Mouse (Mus musculus): ENCODE data around the gene Fam151a.
"Not testable (repeated sequence)": the region's sequence is repeated elsewhere in the genome, so short reads cannot be mapped to it uniquely, and the experiment has no call there.

Gene Fam151a

GRCm38 (mm10) chr4:106707957-106708356, 25.7 kb upstream of the Fam151a start:
- H3K36me3 ChIP-seq (ENCODE audit: insufficient read depth, low read length): no peaks in the 10 kb centered on the region
- peaks cover 45% of the 10 kb centered on the region for H3K4me1 ChIP-seq (replicated peaks; ENCODE audit: low read depth, low read length)
- TF ChIP-seq POU5F1 (IDR thresholded peaks at IDR 0.05; ENCODE audit: borderline replicate concordance, low read length) (no peak), CTCF (conservative IDR thresholded peaks at IDR 0.05; ENCODE audit: low read length) (no peak), NANOG (IDR thresholded peaks at IDR 0.05; ENCODE audit: borderline replicate concordance, low read length) (no peak)
- H3K4me3 ChIP-seq (replicated peaks; ENCODE audit: low read length): no peak overlapping the region
- peaks cover 12% of the 10 kb centered on the region for H3K27me3 ChIP-seq (ENCODE audit: insufficient read depth, low read length)
- no peaks in the 10 kb centered on the region for H3K9me3 ChIP-seq (ENCODE audit: low read length)

GRCm38 (mm10) chr4:106708408-106708807, 25.3 kb upstream of the Fam151a start:
- no peaks in the 10 kb centered on the region for H3K36me3 ChIP-seq (ENCODE audit: insufficient read depth, low read length)
- TF ChIP-seq POU5F1 (IDR thresholded peaks at IDR 0.05; ENCODE audit: borderline replicate concordance, low read length) (no peak), NANOG (IDR thresholded peaks at IDR 0.05; ENCODE audit: borderline replicate concordance, low read length) (no peak), CTCF (conservative IDR thresholded peaks at IDR 0.05; ENCODE audit: low read length) (peak; percentile 96)
- peaks cover 9% of the 10 kb centered on the region; the same call in 1 of the 2 replicates for H3K27me3 ChIP-seq (ENCODE audit: insufficient read depth, low read length)

DNA sequence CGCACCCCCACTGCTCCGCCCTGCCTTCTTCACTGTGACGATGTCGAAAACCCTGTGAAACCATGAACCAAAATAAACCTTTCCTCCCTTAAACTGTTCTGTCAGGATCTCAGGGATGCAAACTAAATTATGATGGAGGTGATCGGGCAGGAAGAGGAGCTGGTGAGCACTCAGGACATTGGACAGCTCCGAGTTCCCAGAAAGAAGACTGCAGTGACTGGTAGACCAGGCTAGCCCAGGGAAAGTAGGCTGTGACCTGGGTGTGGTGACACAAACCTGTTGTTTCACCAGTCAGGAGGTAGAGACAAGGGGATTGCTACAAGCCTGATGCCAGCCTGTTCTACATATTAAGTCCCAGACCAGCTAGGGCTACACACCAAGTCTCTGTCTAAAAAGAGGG, 20.1 kb upstream of the Fam151a start:
- no peaks in the 10 kb centered on the region for H3K36me3 ChIP-seq (ENCODE audit: insufficient read depth, low read length)
- no peak overlapping the region for H3K4me3 ChIP-seq (replicated peaks; ENCODE audit: low read length)
- TF ChIP-seq POU5F1 (IDR thresholded peaks at IDR 0.05; ENCODE audit: borderline replicate concordance, low read length) (no peak), NANOG (IDR thresholded peaks at IDR 0.05; ENCODE audit: borderline replicate concordance, low read length) (no peak), CTCF (conservative IDR thresholded peaks at IDR 0.05; ENCODE audit: low read length) (no peak)
- no peaks in the 10 kb centered on the region for H3K9me3 ChIP-seq (ENCODE audit: low read length)
- H3K27me3 ChIP-seq (ENCODE audit: insufficient read depth, low read length): peaks cover 14% of the 10 kb centered on the region; the same call in 1 of the 2 replicates
- peaks cover 15% of the 10 kb centered on the region for H3K4me1 ChIP-seq (replicated peaks; ENCODE audit: low read depth, low read length)

More at GRCm38 (mm10) chr4:106708408-106708807, 25.3 kb upstream of the Fam151a start:
- no peaks in the 10 kb centered on the region for H3K9me3 ChIP-seq (ENCODE audit: low read length)
- no peak overlapping the region for H3K4me3 ChIP-seq (replicated peaks; ENCODE audit: low read length)
- peaks cover 50% of the 10 kb centered on the region for H3K4me1 ChIP-seq (replicated peaks; ENCODE audit: low read depth, low read length)

- TF ChIP-seq POU5F1 (IDR thresholded peaks at IDR 0.05; ENCODE audit: borderline replicate concordance, low read length) (no peak), NANOG (IDR thresholded peaks at IDR 0.05; ENCODE audit: borderline replicate concordance, low read length) (no peak), CTCF (conservative IDR thresholded peaks at IDR 0.05; ENCODE audit: low read length) (no peak)
- H3K4me3 ChIP-seq (replicated peaks; ENCODE audit: low read length): no peak overlapping the region
- H3K4me1 ChIP-seq (replicated peaks; ENCODE audit: low read depth, low read length): no peaks in the 10 kb centered on the region
- H3K9me3 ChIP-seq (ENCODE audit: low read length): no peaks in the 10 kb centered on the region
- peaks cover 23% of the 10 kb centered on the region; the same call in 1 of the 2 replicates for H3K27me3 ChIP-seq (ENCODE audit: insufficient read depth, low read length)
- H3K36me3 ChIP-seq (ENCODE audit: insufficient read depth, low read length): no peaks in the 10 kb centered on the region
Observed at GRCm38 (mm10) chr4:106720631-106721030, 13.1 kb upstream of the Fam151a start.

DNA sequence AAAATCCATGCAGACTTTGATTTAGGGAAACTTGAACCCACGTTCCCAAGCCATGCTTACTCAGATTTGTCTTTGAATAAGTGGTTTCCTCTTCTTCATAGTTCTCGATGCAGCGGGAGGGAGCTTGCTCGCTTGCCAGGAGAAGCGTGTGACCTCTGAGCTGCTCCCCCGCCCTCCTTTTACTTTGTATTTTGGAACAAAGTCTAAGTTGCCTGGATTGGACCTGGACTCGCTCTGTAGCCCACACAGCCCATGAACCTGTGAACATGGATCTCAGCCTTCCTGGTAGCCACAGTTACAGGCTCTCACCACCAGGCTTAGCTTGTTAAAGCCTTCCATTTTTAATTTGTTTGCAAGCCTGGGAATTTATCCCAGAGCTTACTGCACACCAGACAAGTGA, 2.9 kb upstream of the Fam151a start, which contains the start of gene Mroh7:
Gene Mroh7, minus strand, starts transcription at position 112 of the 400 bp plus-strand sequence.
- H3K27me3 ChIP-seq (ENCODE audit: insufficient read depth, low read length): 0 out of 2 replicates have a peak, but pooled peaks cover 5% of the 10 kb centered on the region
- H3K36me3 ChIP-seq (ENCODE audit: insufficient read depth, low read length): no peaks in the 10 kb centered on the region
- no peaks in the 10 kb centered on the region for H3K4me1 ChIP-seq (replicated peaks; ENCODE audit: low read depth, low read length)
- no peak for TF ChIP-seq CTCF (conservative IDR thresholded peaks at IDR 0.05; ENCODE audit: low read length)
- TF ChIP-seq POU5F1 (IDR thresholded peaks at IDR 0.05; ENCODE audit: borderline replicate concordance, low read length): no peak
- TF ChIP-seq NANOG (IDR thresholded peaks at IDR 0.05; ENCODE audit: borderline replicate concordance, low read length): no peak
- H3K9me3 ChIP-seq (ENCODE audit: low read length): no peaks in the 10 kb centered on the region
- H3K4me3 ChIP-seq (replicated peaks; ENCODE audit: low read length): no peak within 1 kb of the TSS

DNA sequence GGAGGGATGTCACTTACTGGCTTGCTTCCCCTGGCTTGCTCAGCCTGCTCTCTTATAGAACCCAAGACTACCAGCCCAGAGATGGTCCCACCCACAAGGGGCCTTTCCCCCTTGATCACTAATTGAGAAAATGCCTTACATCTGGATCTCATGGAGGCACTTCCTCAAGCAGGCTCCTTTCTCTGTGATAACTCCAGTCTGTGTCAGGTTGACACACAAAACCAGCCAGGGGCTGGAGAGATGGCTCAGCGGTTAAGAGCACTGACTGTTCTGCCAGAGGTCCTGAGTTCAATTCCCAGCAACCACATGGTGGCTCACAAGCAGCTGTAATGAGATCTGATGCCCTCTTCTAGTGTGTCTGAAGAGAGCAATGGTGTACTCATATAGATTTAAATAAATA, 3.2 kb downstream of the Fam151a start:
- H3K36me3 ChIP-seq (ENCODE audit: insufficient read depth, low read length); H3K9me3 ChIP-seq (ENCODE audit: low read length); H3K4me3 ChIP-seq (replicated peaks; ENCODE audit: low read length); H3K4me1 ChIP-seq (replicated peaks; ENCODE audit: low read depth, low read length); H3K27me3 ChIP-seq (ENCODE audit: insufficient read depth, low read length): not testable (repeated sequence)

- H3K27me3 ChIP-seq (ENCODE audit: insufficient read depth, low read length): 0 out of 2 replicates have a peak, but pooled peaks cover 5% of the 10 kb centered on the region
- no peak overlapping the region for H3K4me3 ChIP-seq (replicated peaks; ENCODE audit: low read length)
- H3K36me3 ChIP-seq (ENCODE audit: insufficient read depth, low read length): no peaks in the 10 kb centered on the region
- no peaks in the 10 kb centered on the region for H3K4me1 ChIP-seq (replicated peaks; ENCODE audit: low read depth, low read length)
- TF ChIP-seq CTCF (conservative IDR thresholded peaks at IDR 0.05; ENCODE audit: low read length): no peak
- no peak for TF ChIP-seq NANOG (IDR thresholded peaks at IDR 0.05; ENCODE audit: borderline replicate concordance, low read length)
- no peak for TF ChIP-seq POU5F1 (IDR thresholded peaks at IDR 0.05; ENCODE audit: borderline replicate concordance, low read length)
- no peaks in the 10 kb centered on the region for H3K9me3 ChIP-seq (ENCODE audit: low read length)
Observed at GRCm38 (mm10) chr4:106737904-106738303, 4.2 kb downstream of the Fam151a start.

DNA sequence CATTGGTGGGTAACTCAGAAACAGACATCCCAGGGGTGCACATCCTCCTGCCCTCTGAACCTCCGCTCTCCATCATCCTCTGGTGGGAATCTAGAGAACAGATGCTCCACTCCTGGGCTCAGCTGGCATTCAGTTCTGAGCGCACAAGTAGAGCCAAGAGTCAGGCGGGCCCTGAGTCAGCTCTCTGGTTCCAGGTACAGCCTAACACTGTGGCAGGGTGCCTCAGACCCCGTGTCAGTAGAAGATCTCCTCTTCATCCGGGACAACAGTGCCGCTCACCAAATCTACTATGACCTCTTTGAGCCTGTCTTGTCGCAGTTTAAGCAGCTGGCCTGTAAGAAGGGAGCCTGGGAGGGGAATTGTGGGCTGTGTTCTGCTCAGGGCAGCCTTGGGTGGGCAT, 12.2 kb downstream of the Fam151a start:
- Histone ChIP-seq H3K27me3 (ENCODE audit: insufficient read depth, low read length) (no peaks in the 10 kb centered on the region), H3K9me3 (ENCODE audit: low read length) (no peaks in the 10 kb centered on the region), H3K4me3 (replicated peaks; ENCODE audit: low read length) (no peak overlapping the region), H3K36me3 (ENCODE audit: insufficient read depth, low read length) (peaks cover 8% of the 10 kb centered on the region; the same call in 1 of the 2 replicates), H3K4me1 (replicated peaks; ENCODE audit: low read depth, low read length) (peaks cover 13% of the 10 kb centered on the region)
- TF ChIP-seq POU5F1 (IDR thresholded peaks at IDR 0.05; ENCODE audit: borderline replicate concordance, low read length) (no peak), NANOG (IDR thresholded peaks at IDR 0.05; ENCODE audit: borderline replicate concordance, low read length) (no peak), CTCF (conservative IDR thresholded peaks at IDR 0.05; ENCODE audit: low read length) (no peak)

DNA sequence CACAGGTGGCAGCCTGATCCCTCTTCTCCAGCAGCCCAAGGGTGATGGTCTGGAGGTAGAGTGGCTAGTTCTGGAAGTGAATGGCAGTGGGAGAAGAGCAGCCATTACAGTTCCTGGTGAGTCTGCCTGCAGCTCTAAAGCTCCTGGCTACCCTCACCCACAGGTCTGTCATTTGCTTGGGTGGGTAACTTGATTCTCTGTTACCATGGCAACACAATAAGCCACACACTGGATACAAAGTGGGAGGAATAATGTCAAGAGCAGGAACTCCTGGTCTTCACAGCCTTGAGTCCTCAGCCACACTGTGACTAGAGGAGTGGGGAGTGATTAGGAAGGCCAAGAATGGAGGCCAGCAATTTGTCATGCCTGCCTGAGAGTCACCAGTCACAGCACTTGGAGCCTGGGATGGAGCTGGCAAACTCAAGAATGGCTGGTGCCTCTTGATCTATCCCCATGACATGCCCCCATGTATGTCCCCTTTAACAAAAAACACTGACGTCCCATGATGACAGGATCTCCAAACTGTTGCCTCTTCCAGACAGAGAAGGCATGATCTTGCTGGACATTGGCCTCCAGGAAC, 13.4 kb downstream of the Fam151a start:
- TF ChIP-seq POU5F1 (IDR thresholded peaks at IDR 0.05; ENCODE audit: borderline replicate concordance, low read length): no peak
- no peak for TF ChIP-seq CTCF (conservative IDR thresholded peaks at IDR 0.05; ENCODE audit: low read length)
- TF ChIP-seq NANOG (IDR thresholded peaks at IDR 0.05; ENCODE audit: borderline replicate concordance, low read length): no peak
- Histone ChIP-seq H3K4me1 (replicated peaks; ENCODE audit: low read depth, low read length) (peaks cover 13% of the 10 kb centered on the region), H3K4me3 (replicated peaks; ENCODE audit: low read length) (no peak overlapping the region), H3K36me3 (ENCODE audit: insufficient read depth, low read length) (peaks cover 8% of the 10 kb centered on the region; the same call in 1 of the 2 replicates), H3K27me3 (ENCODE audit: insufficient read depth, low read length) (no peaks in the 10 kb centered on the region), H3K9me3 (ENCODE audit: low read length) (no peaks in the 10 kb centered on the region)
